Mouse (Mus musculus): ENCODE measurements around the gene Olfr1286. TPM values are rescaled to one million over a fixed set of nuclear protein-coding genes. Genes with fewer than 3 reads are reported as not detected.

Olfr1286 gene
- polyA plus RNA-seq (2012; rRNA removed) = not detected in 2 replicates

GRCm38 (mm10) chr2:111422931-111423330 lies at the start of gene Olfr1286:
TSS of gene Olfr1286 (minus strand) at chr2:111423115.
- no peaks in the 10 kb centered on the region for H3K27me3 ChIP-seq (ENCODE audit: control insufficient read depth, insufficient read depth, low read length)
- no peaks in the 10 kb centered on the region for H3K36me3 ChIP-seq (ENCODE audit: control insufficient read depth, insufficient read depth, low read length)
- 58% methylated on average over 1 of the region's 1 CpGs for WGBS
- H3K27ac ChIP-seq (ENCODE audit: insufficient read depth, low read depth, low read length) = no peak within 1 kb of the TSS
- no peaks in the 10 kb centered on the region for H3K4me1 ChIP-seq (ENCODE audit: control insufficient read depth, insufficient read depth, insufficient read length, low read length)
- TF ChIP-seq CTCF (IDR thresholded peaks at IDR 0.05; ENCODE audit: extremely low read depth, insufficient read length, insufficient replicate concordance, low read depth, low read length) (no peak), POLR2A (IDR thresholded peaks at IDR 0.05; ENCODE audit: low read depth, low read length) (no peak)
- no peak within 1 kb of the TSS for H3K4me3 ChIP-seq (ENCODE audit: low read depth, low read length)

GRCm38 (mm10) chr2:111448842-111449241 lies 25.9 kb upstream of the Olfr1286 start, which contains the start of gene Olfr1287:
TSS of gene Olfr1287 (plus strand) at chr2:111449142.
- H3K27me3 ChIP-seq (ENCODE audit: control insufficient read depth, insufficient read depth, low read length) = no peaks in the 10 kb centered on the region
- H3K4me3 ChIP-seq (ENCODE audit: low read depth, low read length) = no peak within 1 kb of the TSS
- no peaks in the 10 kb centered on the region for H3K4me1 ChIP-seq (ENCODE audit: control insufficient read depth, insufficient read depth, insufficient read length, low read length)
- H3K36me3 ChIP-seq (ENCODE audit: control insufficient read depth, insufficient read depth, low read length) = no peaks in the 10 kb centered on the region
- no peak for TF ChIP-seq CTCF (IDR thresholded peaks at IDR 0.05; ENCODE audit: extremely low read depth, insufficient read length, insufficient replicate concordance, low read depth, low read length)
- TF ChIP-seq POLR2A (IDR thresholded peaks at IDR 0.05; ENCODE audit: low read depth, low read length) = no peak
- no peak within 1 kb of the TSS for H3K27ac ChIP-seq (ENCODE audit: insufficient read depth, low read depth, low read length)
- WGBS = 50% methylated on average over 1 of the region's 1 CpGs

DNA sequence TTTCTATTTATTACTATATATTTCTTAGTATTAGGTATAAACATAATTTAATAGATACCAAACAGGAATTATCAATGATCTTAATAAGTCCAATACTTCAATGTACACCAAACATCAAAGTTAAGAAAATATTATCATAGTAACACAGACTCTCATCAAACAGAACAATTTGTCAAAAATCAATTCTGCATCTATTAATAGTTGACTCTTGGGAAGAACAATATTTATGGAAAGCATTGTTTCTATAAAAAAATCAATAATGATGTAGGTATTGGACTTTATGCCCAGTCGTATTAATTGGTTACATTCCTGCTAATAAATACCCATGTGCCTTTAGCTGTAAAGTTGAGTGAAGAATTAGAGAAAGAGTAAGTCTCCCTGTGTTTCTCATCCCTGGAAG lies 47.7 kb downstream of the Olfr1286 start, which contains the start of gene Olfr1284:
TSS of gene Olfr1284 (plus strand) at position 301 of the 400 bp plus-strand sequence.
- no peak for TF ChIP-seq POLR2A (IDR thresholded peaks at IDR 0.05; ENCODE audit: low read depth, low read length)
- no peak for TF ChIP-seq CTCF (IDR thresholded peaks at IDR 0.05; ENCODE audit: extremely low read depth, insufficient read length, insufficient replicate concordance, low read depth, low read length)
- Histone ChIP-seq H3K4me1 (ENCODE audit: control insufficient read depth, insufficient read depth, insufficient read length, low read length) (no peaks in the 10 kb centered on the region), H3K27ac (ENCODE audit: insufficient read depth, low read depth, low read length) (no peak within 1 kb of the TSS), H3K36me3 (ENCODE audit: control insufficient read depth, insufficient read depth, low read length) (no peaks in the 10 kb centered on the region), H3K4me3 (ENCODE audit: low read depth, low read length) (no peak within 1 kb of the TSS), H3K27me3 (ENCODE audit: control insufficient read depth, insufficient read depth, low read length) (no peaks in the 10 kb centered on the region)
- WGBS = 76% methylated on average over 1 of the region's 1 CpGs

Other genes with a start within 250 kb of the Olfr1286 start
- not detected in 2 replicates for gene 4930430A15Rik, start 193.5 kb downstream of the Olfr1286 start, polyA plus RNA-seq (2012; rRNA removed)
- gene Olfr1275, start 187.8 kb downstream of the Olfr1286 start, polyA plus RNA-seq (2012; rRNA removed) = not detected in 2 replicates
- not detected in 2 replicates for gene Olfr1276, start 168.6 kb downstream of the Olfr1286 start, polyA plus RNA-seq (2012; rRNA removed)
- not detected in 2 replicates for gene Olfr1277, start 149.0 kb downstream of the Olfr1286 start, polyA plus RNA-seq (2012; rRNA removed)
- gene Olfr1278, start 133.0 kb downstream of the Olfr1286 start, polyA plus RNA-seq (2012; rRNA removed) = not detected in 2 replicates
- not detected in 2 replicates for gene Olfr1279, start 122.5 kb downstream of the Olfr1286 start, polyA plus RNA-seq (2012; rRNA removed)
- not detected in 2 replicates for gene Olfr1280, start 109.1 kb downstream of the Olfr1286 start, polyA plus RNA-seq (2012; rRNA removed)
- not detected in 2 replicates for gene Olfr1281, start 96.6 kb downstream of the Olfr1286 start, polyA plus RNA-seq (2012; rRNA removed)
- not detected in 2 replicates for gene Olfr1282, start 87.0 kb downstream of the Olfr1286 start, polyA plus RNA-seq (2012; rRNA removed)
- gene Olfr1283, start 56.3 kb downstream of the Olfr1286 start, polyA plus RNA-seq (2012; rRNA removed) = not detected in 2 replicates
- not detected in 2 replicates for gene Olfr1284, start 47.6 kb downstream of the Olfr1286 start, polyA plus RNA-seq (2012; rRNA removed)
- gene Olfr1287, start 26.0 kb upstream of the Olfr1286 start, polyA plus RNA-seq (2012; rRNA removed) = not detected in 2 replicates
- gene Olfr1288, start 51.0 kb upstream of the Olfr1286 start, polyA plus RNA-seq (2012; rRNA removed) = not detected in 2 replicates
- gene Olfr1289, start 57.7 kb upstream of the Olfr1286 start, polyA plus RNA-seq (2012; rRNA removed) = not detected in 2 replicates
- gene Olfr1290, start 70.7 kb upstream of the Olfr1286 start, polyA plus RNA-seq (2012; rRNA removed) = not detected in 2 replicates
- not detected in 2 replicates for gene Olfr1291-ps1, start 74.1 kb upstream of the Olfr1286 start, polyA plus RNA-seq (2012; rRNA removed)
- not detected in 2 replicates for gene Olfr1293-ps, start 102.1 kb upstream of the Olfr1286 start, polyA plus RNA-seq (2012; rRNA removed)
- gene Olfr1294, start 117.2 kb upstream of the Olfr1286 start, polyA plus RNA-seq (2012; rRNA removed) = not detected in 2 replicates
- gene Olfr1295, start 146.6 kb upstream of the Olfr1286 start, polyA plus RNA-seq (2012; rRNA removed) = not detected in 2 replicates
- not detected in 2 replicates for gene Olfr1297, start 203.4 kb upstream of the Olfr1286 start, polyA plus RNA-seq (2012; rRNA removed)
- not detected in 2 replicates for gene Olfr1298, start 226.1 kb upstream of the Olfr1286 start, polyA plus RNA-seq (2012; rRNA removed)
- not detected in 2 replicates for gene Olfr1299, start 238.3 kb upstream of the Olfr1286 start, polyA plus RNA-seq (2012; rRNA removed)